Mouse (Mus musculus) limb, embryonic 11.5 days (tissue): Measurements from ENCODE around the gene Olfr56. TPM values are rescaled to one million over a fixed set of nuclear protein-coding genes. Genes with fewer than 3 reads are reported as not detected.
"Not testable (repeated sequence)": the region's sequence is repeated elsewhere in the genome, so short reads cannot be mapped to it uniquely, and the experiment has no call there.

Experiments
- ATAC-seq: fragments of 200-750 bp; cut with Nextera tagmentation; 2 replicates; pipeline ENCODE4 v1.8.0; 2017; ENCODE audit warnings: low read depth; ENCODE audit not compliant: insufficient number of reproducible peaks, low FRiP score, low TSS enrichment
- DNase-seq: peaks from one replicate; pipeline ENCODE4 v3.0.0-alpha.2; 2015; ENCODE audit warnings: low spot score
- H3K27ac ChIP-seq: fragments of 300-500 bp; sonication (generic); replicated peaks from 2 replicates; pipeline ENCODE4 v1.5.1; 2014; ENCODE audit warnings: low read depth, mild to moderate bottlenecking, low read length
- H3K27me3 ChIP-seq: fragments of 300-500 bp; sonication (generic); 2 replicates; pipeline ENCODE4 v1.6.1; 2014; ENCODE audit warnings: mild to moderate bottlenecking, low read length, mixed read lengths; ENCODE audit not compliant: control insufficient read depth, insufficient read depth
- H3K36me3 ChIP-seq: fragments of 300-500 bp; sonication (generic); 2 replicates; pipeline ENCODE4 v1.6.1; 2014; ENCODE audit warnings: mild to moderate bottlenecking, low read length, moderate library complexity, mixed read lengths; ENCODE audit not compliant: control insufficient read depth, insufficient read depth
- H3K4me1 ChIP-seq: fragments of 300-500 bp; sonication (generic); 2 replicates; pipeline ENCODE4 v1.6.1; 2014; ENCODE audit warnings: low read length, mixed read lengths; ENCODE audit not compliant: control insufficient read depth, insufficient read depth
- H3K4me2 ChIP-seq: fragments of 300-500 bp; sonication (generic); 2 replicates; pipeline ENCODE4 v1.6.1; 2014; ENCODE audit warnings: low read depth, mild to moderate bottlenecking, moderate library complexity; ENCODE audit not compliant: severe bottlenecking
- H3K4me3 ChIP-seq: fragments of 300-500 bp; sonication (generic); 2 replicates; pipeline ENCODE4 v1.5.1; 2014; ENCODE audit warnings: low read depth, low read length
- H3K9ac ChIP-seq: fragments of 300-500 bp; sonication (generic); 2 replicates; pipeline ENCODE4 v1.6.1; 2014; ENCODE audit warnings: mild to moderate bottlenecking, low read length
- H3K9me3 ChIP-seq: fragments of 300-500 bp; sonication (generic); 2 replicates; pipeline ENCODE4 v1.6.1; 2016; ENCODE audit warnings: low read length; ENCODE audit not compliant: control insufficient read depth
- WGBS: fragments of 180-500 bp; shearing (Covaris S2); extraction: QIAGEN DNeasy Blood & Tissue Kit; methylation state at CpG from one replicate; pipeline ENCODE4 v1.1.7; 2014; 5-methylcytosine and 5-hydroxymethylcytosine counted together
- polyA plus RNA-seq: library from polyadenylated mRNA; unstranded; fragments of >200 nt; fragmentation: Nextera tagmentation; extraction: Ambion mirVana; gene quantifications from 2 replicates; pipeline ENCODE4 v1.2.1, GENCODE M21; 2014

Gene Olfr56
- polyA plus RNA-seq, 1 experiment from 2014 or later = not detected

DNA sequence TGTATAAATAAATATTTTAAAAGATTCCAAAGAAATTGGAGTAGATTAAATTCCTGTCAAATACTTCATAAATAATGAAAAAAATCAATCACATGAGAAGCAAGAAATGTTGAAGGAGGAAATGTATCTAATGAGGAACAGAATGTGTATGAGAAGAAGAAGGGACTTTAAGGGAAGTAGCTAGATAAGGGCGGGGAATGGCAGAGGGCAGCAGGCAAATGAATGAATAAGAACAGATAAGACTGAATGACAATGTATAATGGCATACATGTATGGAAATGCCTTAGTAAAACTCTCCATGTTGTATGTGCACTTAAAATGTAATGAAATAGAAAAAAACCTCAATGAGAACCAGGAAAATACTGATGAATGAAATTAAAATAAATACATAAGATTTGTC is 89.7 kb downstream of the Olfr56 start:
- Histone ChIP-seq H3K27ac (no peak overlapping the region), H3K9ac (no peak overlapping the region), H3K27me3 (no peaks in the 10 kb centered on the region), H3K4me1 (no peaks in the 10 kb centered on the region), H3K9me3 (no peaks in the 10 kb centered on the region), H3K4me3 (no peak overlapping the region), H3K4me2 (no peak overlapping the region), H3K36me3 (no peaks in the 10 kb centered on the region)
- DNase-seq = no peak
- WGBS = 86% methylated on average over 1 of the region's 1 CpGs
- no peak for ATAC-seq

DNA sequence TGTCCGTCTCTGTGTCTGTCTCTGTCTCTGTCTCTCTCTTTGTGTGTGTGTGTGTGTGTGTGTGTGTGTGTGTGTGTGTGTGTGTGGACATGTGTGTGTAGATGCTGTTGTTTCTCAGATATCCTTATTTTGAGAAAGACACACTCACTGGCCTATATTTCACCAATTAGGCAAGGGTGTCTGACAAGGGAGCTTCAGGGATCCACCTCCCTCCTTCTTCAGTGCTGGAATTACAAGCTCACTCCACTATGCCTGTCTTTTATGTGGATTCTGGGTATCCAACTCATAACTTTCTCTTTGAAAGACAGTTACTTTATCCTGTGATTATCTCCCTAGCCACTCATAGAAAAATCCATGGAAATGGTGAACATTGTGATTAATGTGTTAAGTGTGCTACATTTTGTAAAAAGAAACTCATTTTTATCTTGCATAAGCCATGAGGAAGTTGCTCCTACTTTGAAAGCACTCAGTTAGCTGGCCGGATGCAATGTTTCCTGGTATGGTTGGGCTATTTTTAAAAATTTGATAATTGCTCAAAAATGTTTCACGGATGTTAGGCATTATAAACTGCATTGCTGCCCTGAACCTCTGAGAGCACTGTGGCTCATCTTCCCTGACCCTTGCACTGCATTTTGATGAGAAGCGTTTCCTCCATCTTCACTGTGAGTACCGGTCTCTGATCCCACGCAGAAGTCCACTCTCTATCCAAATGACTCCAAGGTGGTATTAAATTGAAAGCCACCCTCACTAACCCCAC is 97.5 kb downstream of the Olfr56 start, which contains the start of gene Ifi47:
Gene Ifi47 (plus strand): TSS at position 587 of the 757 bp plus-strand sequence.
- not testable (repeated sequence) for H3K9me3 ChIP-seq, H3K9ac ChIP-seq, H3K27me3 ChIP-seq, H3K4me3 ChIP-seq, DNase-seq, H3K36me3 ChIP-seq, H3K27ac ChIP-seq, H3K4me1 ChIP-seq, H3K4me2 ChIP-seq, ATAC-seq
- WGBS = 82% methylated on average over 6 of the region's 6 CpGs

DNA sequence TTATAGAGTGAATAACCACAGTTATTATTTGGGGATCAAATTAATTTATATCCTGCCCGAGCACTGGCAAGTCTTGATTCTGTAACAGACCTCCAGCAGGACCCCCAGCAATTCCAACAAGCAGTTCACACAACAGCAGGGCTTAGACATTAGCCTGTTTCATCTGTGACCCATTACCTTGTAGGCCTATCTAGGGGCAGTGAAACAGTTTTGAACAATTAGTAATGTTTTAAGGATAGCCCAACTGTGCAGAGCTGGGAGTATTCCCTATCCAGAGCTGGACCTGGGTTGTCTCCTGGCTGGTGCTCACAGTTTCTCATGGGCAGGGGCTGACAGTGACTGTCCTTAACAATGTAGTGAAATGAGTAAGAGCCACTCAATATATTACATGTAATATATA is 98.3 kb downstream of the Olfr56 start:
- Histone ChIP-seq H3K4me3 (no peak overlapping the region), H3K4me1 (no peaks in the 10 kb centered on the region), H3K9ac (no peak overlapping the region), H3K36me3 (no peaks in the 10 kb centered on the region), H3K27ac (no peak overlapping the region), H3K9me3 (no peaks in the 10 kb centered on the region), H3K4me2 (no peak overlapping the region), H3K27me3 (no peaks in the 10 kb centered on the region)
- DNase-seq (no peak), ATAC-seq (no peak)
- 72% methylated on average over 1 of the region's 1 CpGs for WGBS

DNA sequence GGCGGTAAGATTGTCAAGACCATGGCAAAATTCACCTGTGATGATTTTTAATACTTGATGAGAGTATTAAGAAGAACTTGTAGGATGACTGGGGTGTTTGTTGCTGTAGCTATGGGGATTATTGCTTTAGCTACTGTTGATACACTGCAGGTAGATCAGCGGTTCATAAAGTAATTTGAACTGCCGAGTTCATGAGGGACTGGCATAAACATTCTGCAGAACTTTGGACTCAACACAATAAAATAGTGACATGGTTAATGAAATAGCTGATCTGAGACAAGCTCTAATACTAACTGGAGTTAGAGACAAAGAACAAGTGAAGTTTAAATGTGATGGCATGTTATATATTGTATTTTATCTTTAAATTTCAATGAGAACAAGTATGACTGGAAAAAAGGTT is 100.0 kb downstream of the Olfr56 start:
- DNase-seq = no peak
- no peaks in the 10 kb centered on the region for H3K36me3 ChIP-seq
- no peak overlapping the region for H3K4me2 ChIP-seq
- H3K4me1 ChIP-seq = no peaks in the 10 kb centered on the region
- ATAC-seq = no peak
- no peak overlapping the region for H3K27ac ChIP-seq
- 85% methylated on average over 3 of the region's 3 CpGs for WGBS
- no peaks in the 10 kb centered on the region for H3K9me3 ChIP-seq
- H3K27me3 ChIP-seq = no peaks in the 10 kb centered on the region
- H3K9ac ChIP-seq = no peak overlapping the region
- no peak overlapping the region for H3K4me3 ChIP-seq

DNA sequence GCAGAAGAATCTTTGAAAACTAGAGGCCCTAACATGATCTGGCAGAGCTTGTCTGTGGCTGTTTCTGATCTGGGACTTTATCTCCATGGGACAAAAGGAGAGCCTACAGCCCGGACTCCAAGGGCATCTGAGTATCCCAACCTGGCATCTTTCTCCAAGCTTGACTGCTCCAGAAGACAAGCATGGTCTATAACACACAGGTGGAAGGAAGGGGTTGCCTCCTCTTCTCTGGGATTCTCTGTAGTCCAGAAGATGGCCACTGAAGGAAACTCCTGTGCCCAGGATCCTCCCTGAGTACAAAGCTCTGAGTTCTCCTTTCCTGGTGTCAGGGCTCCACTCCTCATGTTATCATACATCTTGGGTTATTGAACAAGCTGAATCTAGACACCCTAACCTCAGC is 101.9 kb downstream of the Olfr56 start:
- 83% methylated on average over 1 of the region's 1 CpGs for WGBS
- no peaks in the 10 kb centered on the region for H3K9me3 ChIP-seq
- no peak overlapping the region for H3K27ac ChIP-seq
- H3K27me3 ChIP-seq = no peaks in the 10 kb centered on the region
- H3K4me2 ChIP-seq = no peak overlapping the region
- H3K4me1 ChIP-seq = no peaks in the 10 kb centered on the region
- no peak for ATAC-seq
- H3K36me3 ChIP-seq = no peaks in the 10 kb centered on the region
- no peak overlapping the region for H3K9ac ChIP-seq
- no peak for DNase-seq
- H3K4me3 ChIP-seq = no peak overlapping the region

DNA sequence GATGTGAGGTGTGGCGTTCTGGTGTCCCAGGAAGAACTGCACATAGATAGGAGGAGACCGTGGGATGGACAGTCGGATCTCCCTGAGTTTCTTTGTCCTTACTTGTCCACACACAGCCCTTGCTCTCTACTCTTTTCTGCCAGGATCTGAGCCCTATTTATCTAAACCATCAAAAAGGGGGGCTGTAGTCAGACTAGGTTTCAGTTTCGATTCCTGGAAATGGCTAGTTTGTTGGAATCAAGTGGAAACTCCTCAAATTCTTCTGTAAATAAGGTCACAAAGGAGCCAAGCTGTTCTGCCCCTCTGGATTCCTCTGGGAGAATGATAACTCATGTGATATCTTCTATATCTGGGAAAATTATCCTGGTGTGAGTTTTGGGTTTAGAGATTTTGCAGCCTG is 102.7 kb downstream of the Olfr56 start:
- no peaks in the 10 kb centered on the region for H3K36me3 ChIP-seq
- ATAC-seq (no peak), DNase-seq (no peak)
- WGBS = 86% methylated on average over 4 of the region's 4 CpGs
- H3K4me3 ChIP-seq = no peak overlapping the region
- no peaks in the 10 kb centered on the region for H3K4me1 ChIP-seq
- no peaks in the 10 kb centered on the region for H3K9me3 ChIP-seq
- no peak overlapping the region for H3K4me2 ChIP-seq
- no peaks in the 10 kb centered on the region for H3K27me3 ChIP-seq
- no peak overlapping the region for H3K9ac ChIP-seq
- H3K27ac ChIP-seq = no peak overlapping the region

DNA sequence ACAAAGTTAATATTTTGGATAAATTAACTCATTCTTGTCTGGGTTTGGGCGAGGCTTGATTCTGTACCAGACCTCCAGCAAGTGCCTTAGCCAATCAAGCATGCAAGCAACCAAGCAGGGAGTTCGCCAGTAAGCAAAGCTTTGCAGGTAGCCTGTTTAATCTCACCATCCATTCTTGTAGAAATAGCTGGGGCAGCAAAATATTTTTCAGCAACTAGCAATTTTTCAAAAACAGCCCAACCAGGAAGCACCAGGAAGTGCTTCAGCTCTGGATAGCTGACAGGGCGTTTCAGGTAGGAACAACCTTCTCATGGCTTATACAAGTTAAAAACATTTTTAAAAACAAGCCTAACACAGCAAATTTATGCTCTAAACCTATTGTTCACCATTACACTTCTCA is 103.2 kb downstream of the Olfr56 start:
- H3K9ac ChIP-seq = no peak overlapping the region
- 80% methylated on average over 3 of the region's 3 CpGs for WGBS
- DNase-seq = no peak
- H3K36me3 ChIP-seq = no peaks in the 10 kb centered on the region
- H3K4me3 ChIP-seq = no peak overlapping the region
- no peak overlapping the region for H3K4me2 ChIP-seq
- no peak overlapping the region for H3K27ac ChIP-seq
- ATAC-seq = no peak
- no peaks in the 10 kb centered on the region for H3K4me1 ChIP-seq
- no peaks in the 10 kb centered on the region for H3K27me3 ChIP-seq
- H3K9me3 ChIP-seq = no peaks in the 10 kb centered on the region

DNA sequence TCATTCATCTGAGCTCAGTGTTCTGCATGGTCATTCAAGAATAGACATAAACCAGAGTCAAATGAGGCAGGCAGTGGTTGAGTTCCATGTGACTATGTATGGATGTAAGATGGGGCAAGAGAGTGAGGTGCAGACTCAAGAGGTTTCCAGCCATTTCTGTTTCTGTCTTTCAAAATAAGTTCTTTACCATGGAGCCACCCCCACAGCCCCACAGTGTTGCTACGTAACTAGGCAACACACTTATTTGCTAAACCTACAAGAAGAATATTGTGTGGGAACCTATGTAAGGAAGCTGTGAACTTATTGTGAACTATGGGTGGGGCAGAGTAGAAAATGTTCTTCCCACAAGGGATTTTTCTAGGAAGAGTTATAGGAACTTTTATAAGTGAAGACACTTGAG is 104.5 kb downstream of the Olfr56 start:
- 95% methylated on average over 1 of the region's 1 CpGs for WGBS
- no peaks in the 10 kb centered on the region for H3K27me3 ChIP-seq
- ATAC-seq (no peak), DNase-seq (no peak)
- no peaks in the 10 kb centered on the region for H3K36me3 ChIP-seq
- H3K9me3 ChIP-seq = no peaks in the 10 kb centered on the region
- H3K4me2 ChIP-seq = no peak overlapping the region
- H3K9ac ChIP-seq = no peak overlapping the region
- H3K4me3 ChIP-seq = no peak overlapping the region
- 0 out of 2 replicates have a peak, but pooled peaks cover under 1% of the 10 kb centered on the region for H3K4me1 ChIP-seq
- no peak overlapping the region for H3K27ac ChIP-seq

DNA sequence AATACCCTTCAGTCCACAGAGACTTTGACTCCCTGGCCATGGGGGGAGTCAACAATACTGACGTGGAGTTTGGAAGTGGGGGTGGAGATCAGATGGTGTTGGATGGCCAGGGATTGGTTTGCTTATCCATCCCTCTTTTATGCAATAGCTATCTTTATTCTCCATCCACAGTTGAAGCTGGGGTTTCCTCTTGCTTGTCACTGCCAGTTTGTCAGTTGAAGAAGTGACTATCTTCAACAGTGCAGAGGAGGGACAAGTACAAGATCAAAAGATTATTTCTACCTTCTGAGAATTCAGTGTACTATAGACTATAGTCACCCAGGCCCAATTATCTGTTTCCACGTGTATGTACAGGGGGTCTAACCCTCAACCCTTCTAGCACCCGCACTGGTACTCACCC is 105.1 kb downstream of the Olfr56 start:
- 0 out of 2 replicates have a peak, but pooled peaks cover 3% of the 10 kb centered on the region for H3K4me1 ChIP-seq
- H3K4me3 ChIP-seq = no peak overlapping the region
- no peaks in the 10 kb centered on the region for H3K27me3 ChIP-seq
- no peak overlapping the region for H3K27ac ChIP-seq
- H3K36me3 ChIP-seq = no peaks in the 10 kb centered on the region
- H3K9ac ChIP-seq = no peak overlapping the region
- no peak overlapping the region for H3K4me2 ChIP-seq
- 78% methylated on average over 3 of the region's 3 CpGs for WGBS
- no peak for ATAC-seq
- no peak for DNase-seq
- H3K9me3 ChIP-seq = no peaks in the 10 kb centered on the region
